Mouse (Mus musculus) ovary, adult 10 weeks (tissue): Measurements from ENCODE around the gene Smim27. TPM values are rescaled to one million over a fixed set of nuclear protein-coding genes. Genes with fewer than 3 reads are reported as not detected.

ENCODE experiments used
- polyA plus RNA-seq: library from polyadenylated mRNA; stranded (reverse); fragments of 350-450 nt; fragmentation: Illumina TruSeq; extraction: RNeasy Lipid Tissue Mini Kit (QIAGEN cat#74804); gene quantifications from one replicate; pipeline ENCODE4 v1.2.3, GENCODE M21; 2014

Gene Smim27
- polyA plus RNA-seq, result 31.6 TPM

GRCm38 (mm10) chr4:40269430-40270032, at the start of gene Smim27, which contains the start of gene Topors:
Smim27 (plus strand) TSS chr4:40269579.
Topors (minus strand) TSS chr4:40269850.

GRCm38 (mm10) chr4:40239409-40240271, 29.7 kb upstream of the Smim27 start, which contains the start of gene Ddx58:
Ddx58 (minus strand) TSS chr4:40239828.

DNA sequence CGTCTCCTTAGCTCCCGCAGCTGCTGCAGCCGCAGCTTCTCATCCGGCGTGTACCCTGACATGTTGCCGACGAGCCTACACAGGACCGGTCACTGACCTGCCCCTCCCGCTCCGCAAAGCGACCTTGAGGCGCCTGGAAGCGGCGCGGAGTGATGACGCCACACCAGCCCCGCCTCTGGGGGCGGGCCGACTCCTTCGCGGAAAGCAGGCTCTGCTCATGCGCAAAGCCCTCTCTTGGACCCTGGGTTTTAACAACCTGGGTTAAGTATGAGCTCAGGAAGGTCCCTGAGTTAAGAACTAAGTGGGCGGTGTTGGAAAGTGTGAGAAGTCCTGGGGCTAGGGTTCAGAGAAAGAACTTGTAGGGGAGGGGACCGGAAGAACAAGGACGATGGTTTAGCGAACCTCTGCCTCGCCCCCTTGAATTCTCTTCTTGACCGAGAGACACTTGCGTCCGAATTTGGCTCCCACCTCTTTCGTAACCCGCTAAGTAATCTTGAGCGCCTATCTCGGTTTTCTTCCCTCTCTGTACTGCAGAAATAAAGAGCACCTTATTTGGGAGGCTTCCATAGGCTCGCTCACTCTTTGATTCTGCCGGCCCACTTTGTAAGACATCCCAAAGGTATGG, 10.0 kb downstream of the Smim27 start, which contains the start of gene Ndufb6:
Gene Ndufb6 (minus strand): TSS at position 146 of the 625 bp plus-strand sequence.

Other genes starting within 250 kb of the Smim27 start
- gene Aco1, start 126.5 kb upstream of the Smim27 start, polyA plus RNA-seq, result 103 TPM
- gene Ddx58, start 29.8 kb upstream of the Smim27 start, polyA plus RNA-seq, result 44.1 TPM
- gene Topors, start 271 bp downstream of the Smim27 start, polyA plus RNA-seq, result 76.2 TPM
- gene Ndufb6, start 9.8 kb downstream of the Smim27 start, polyA plus RNA-seq, result 152 TPM
- 1.4 TPM for gene Tmem215, start 202.6 kb downstream of the Smim27 start, polyA plus RNA-seq